Mouse (Mus musculus) hindbrain, embryonic 11.5 days (tissue): ENCODE measurements around the gene Lama2. TPM values are rescaled to one million over a fixed set of nuclear protein-coding genes. Genes with fewer than 3 reads are reported as not detected.
A peak's percentile ranks its signal among the peaks of the same experiment; 100 is the strongest.

Experiments used
- ATAC-seq: fragments of 200-750 bp; cut with Nextera tagmentation; 2 replicates; pipeline ENCODE4 v1.8.0; 2017; ENCODE audit warnings: mild to moderate bottlenecking, moderate TSS enrichment, moderate library complexity; ENCODE audit not compliant: low FRiP score
- DNase-seq: peaks from one replicate; pipeline ENCODE4 v3.0.0-alpha.2; 2015; ENCODE audit warnings: low spot score
- H3K27ac ChIP-seq: fragments of 300-500 bp; sonication (generic); 2 replicates; pipeline ENCODE4 v1.5.1; 2014; ENCODE audit warnings: mild to moderate bottlenecking, low read depth, low read length
- H3K27me3 ChIP-seq: fragments of 300-500 bp; sonication (generic); 2 replicates; pipeline ENCODE4 v1.6.1; 2014; ENCODE audit warnings: mild to moderate bottlenecking, low read length, moderate library complexity, mixed read lengths; ENCODE audit not compliant: control insufficient read depth, insufficient read depth
- H3K36me3 ChIP-seq: fragments of 300-500 bp; sonication (generic); 2 replicates; pipeline ENCODE4 v1.6.1; 2014; ENCODE audit warnings: mild to moderate bottlenecking, low read length, moderate library complexity, mixed read lengths; ENCODE audit not compliant: control insufficient read depth, insufficient read depth
- H3K4me1 ChIP-seq: fragments of 300-500 bp; sonication (generic); replicated peaks from 2 replicates; pipeline ENCODE4 v1.6.1; 2014; ENCODE audit warnings: low read length, mixed read lengths; ENCODE audit not compliant: control insufficient read depth, insufficient read depth
- H3K4me2 ChIP-seq: fragments of 300-500 bp; sonication (generic); replicated peaks from 2 replicates; pipeline ENCODE4 v1.6.1; 2014; ENCODE audit warnings: mild to moderate bottlenecking, low read depth, low read length
- H3K4me3 ChIP-seq: fragments of 300-500 bp; sonication (generic); 2 replicates; pipeline ENCODE4 v1.5.1; 2014; ENCODE audit warnings: low read depth, low read length
- H3K9ac ChIP-seq: fragments of 300-500 bp; sonication (generic); 2 replicates; pipeline ENCODE4 v1.6.1; 2014; ENCODE audit warnings: low read depth, low read length
- H3K9me3 ChIP-seq: fragments of 300-500 bp; sonication (generic); 2 replicates; pipeline ENCODE4 v1.6.1; 2016; ENCODE audit warnings: low read length; ENCODE audit not compliant: control insufficient read depth
- WGBS: fragments of 180-500 bp; shearing (Covaris S2); extraction: QIAGEN DNeasy Blood & Tissue Kit; methylation state at CpG from one replicate; pipeline ENCODE4 v1.1.7; 2014; 5-methylcytosine and 5-hydroxymethylcytosine counted together
- polyA plus RNA-seq: library from polyadenylated mRNA; unstranded; fragments of >200 nt; fragmentation: Nextera tagmentation; extraction: Ambion mirVana; gene quantifications from 2 replicates; pipeline ENCODE4 v1.2.1, GENCODE M21; 2014

The Lama2 gene
- polyA plus RNA-seq, 1 experiment from 2014 or later: 14.8 TPM

GRCm38 (mm10) chr10:27123763-27124162 is 495.8 kb downstream of the Lama2 start:
- WGBS: 81% methylated on average over 5 of the region's 5 CpGs
- no peaks in the 10 kb centered on the region for H3K36me3 ChIP-seq
- H3K9me3 ChIP-seq: no peaks in the 10 kb centered on the region
- no peaks in the 10 kb centered on the region for H3K4me1 ChIP-seq
- ATAC-seq: no peak
- H3K9ac ChIP-seq: no peak overlapping the region
- no peak for DNase-seq
- no peak overlapping the region for H3K27ac ChIP-seq
- no peaks in the 10 kb centered on the region for H3K27me3 ChIP-seq
- no peak overlapping the region for H3K4me3 ChIP-seq
- H3K4me2 ChIP-seq: no peak overlapping the region

GRCm38 (mm10) chr10:27117815-27118214 is 501.7 kb downstream of the Lama2 start:
- Histone ChIP-seq H3K4me1 (no peaks in the 10 kb centered on the region), H3K36me3 (no peaks in the 10 kb centered on the region), H3K9me3 (no peaks in the 10 kb centered on the region), H3K4me2 (no peak overlapping the region), H3K9ac (no peak overlapping the region), H3K27ac (no peak overlapping the region), H3K27me3 (no peaks in the 10 kb centered on the region), H3K4me3 (no peak overlapping the region)
- ATAC-seq (no peak), DNase-seq (no peak)
- WGBS: 89% methylated on average over 3 of the region's 3 CpGs

GRCm38 (mm10) chr10:27116938-27117647 is 502.5 kb downstream of the Lama2 start:
- no peak overlapping the region for H3K4me3 ChIP-seq
- H3K27me3 ChIP-seq: no peaks in the 10 kb centered on the region
- ATAC-seq (no peak), DNase-seq (no peak)
- no peak overlapping the region for H3K4me2 ChIP-seq
- no peaks in the 10 kb centered on the region for H3K4me1 ChIP-seq
- H3K36me3 ChIP-seq: no peaks in the 10 kb centered on the region
- H3K9ac ChIP-seq: no peak overlapping the region
- no peaks in the 10 kb centered on the region for H3K9me3 ChIP-seq
- H3K27ac ChIP-seq: no peak overlapping the region
- 88% methylated on average over 2 of the region's 2 CpGs for WGBS

- no peak overlapping the region for H3K9ac ChIP-seq
- WGBS: 90% methylated on average over 3 of the region's 3 CpGs
Measured at GRCm38 (mm10) chr10:27114131-27114530, 505.4 kb downstream of the Lama2 start.

GRCm38 (mm10) chr10:27103811-27104210 is 515.7 kb downstream of the Lama2 start:
- no peaks in the 10 kb centered on the region for H3K9me3 ChIP-seq
- H3K36me3 ChIP-seq: no peaks in the 10 kb centered on the region
- H3K4me1 ChIP-seq: no peaks in the 10 kb centered on the region
- DNase-seq (no peak), ATAC-seq (no peak)
- no peak overlapping the region for H3K4me3 ChIP-seq
- H3K9ac ChIP-seq: no peak overlapping the region
- WGBS: 89% methylated on average over 5 of the region's 5 CpGs
- no peak overlapping the region for H3K27ac ChIP-seq
- no peaks in the 10 kb centered on the region for H3K27me3 ChIP-seq
- H3K4me2 ChIP-seq: no peak overlapping the region

More at GRCm38 (mm10) chr10:27114131-27114530, 505.4 kb downstream of the Lama2 start:
- Histone ChIP-seq H3K27me3 (no peaks in the 10 kb centered on the region), H3K4me1 (no peaks in the 10 kb centered on the region), H3K4me3 (no peak overlapping the region), H3K9me3 (no peaks in the 10 kb centered on the region), H3K27ac (no peak overlapping the region), H3K36me3 (no peaks in the 10 kb centered on the region), H3K4me2 (no peak overlapping the region)
- DNase-seq (no peak), ATAC-seq (no peak)

GRCm38 (mm10) chr10:27101800-27102353 is 517.7 kb downstream of the Lama2 start:
- Histone ChIP-seq H3K27me3 (no peaks in the 10 kb centered on the region), H3K4me1 (no peaks in the 10 kb centered on the region), H3K4me3 (no peak overlapping the region), H3K9ac (no peak overlapping the region), H3K4me2 (no peak overlapping the region), H3K9me3 (no peaks in the 10 kb centered on the region), H3K27ac (no peak overlapping the region), H3K36me3 (no peaks in the 10 kb centered on the region)
- WGBS: 96% methylated on average over 3 of the region's 3 CpGs
- ATAC-seq: no peak
- DNase-seq: no peak

- 89% methylated on average over 2 of the region's 2 CpGs for WGBS
- Histone ChIP-seq H3K4me1 (no peaks in the 10 kb centered on the region), H3K9ac (no peak overlapping the region), H3K9me3 (no peaks in the 10 kb centered on the region), H3K27me3 (no peaks in the 10 kb centered on the region), H3K4me2 (no peak overlapping the region), H3K27ac (no peak overlapping the region), H3K4me3 (no peak overlapping the region), H3K36me3 (no peaks in the 10 kb centered on the region)
- DNase-seq (no peak), ATAC-seq (no peak)
Measured at GRCm38 (mm10) chr10:27077113-27077512, 542.4 kb downstream of the Lama2 start.

GRCm38 (mm10) chr10:27068794-27069435 is 550.6 kb downstream of the Lama2 start:
- H3K9ac ChIP-seq: no peak overlapping the region
- H3K9me3 ChIP-seq: no peaks in the 10 kb centered on the region
- no peak overlapping the region for H3K27ac ChIP-seq
- H3K36me3 ChIP-seq: no peaks in the 10 kb centered on the region
- no peaks in the 10 kb centered on the region for H3K27me3 ChIP-seq
- DNase-seq (no peak), ATAC-seq (no peak)
- WGBS: 87% methylated on average over 2 of the region's 2 CpGs
- no peak overlapping the region for H3K4me2 ChIP-seq
- no peaks in the 10 kb centered on the region for H3K4me1 ChIP-seq
- H3K4me3 ChIP-seq: no peak overlapping the region

- DNase-seq (peak; percentile 1), ATAC-seq (no peak)
- no peak overlapping the region for H3K9ac ChIP-seq
- H3K4me1 ChIP-seq: no peaks in the 10 kb centered on the region
- 56% methylated on average over 4 of the region's 4 CpGs for WGBS
- H3K27me3 ChIP-seq: no peaks in the 10 kb centered on the region
- H3K4me3 ChIP-seq: no peak overlapping the region
- H3K36me3 ChIP-seq: no peaks in the 10 kb centered on the region
- H3K9me3 ChIP-seq: no peaks in the 10 kb centered on the region
- no peak overlapping the region for H3K27ac ChIP-seq
- no peak overlapping the region for H3K4me2 ChIP-seq
Measured at GRCm38 (mm10) chr10:27063671-27064070, 555.9 kb downstream of the Lama2 start.
